Mouse (Mus musculus): Measurements from ENCODE around the gene Sult1c2. TPM values are rescaled to one million over a fixed set of nuclear protein-coding genes. Genes with fewer than 3 reads are reported as not detected.
"Not testable (repeated sequence)": the region's sequence is repeated elsewhere in the genome, so short reads cannot be mapped to it uniquely, and the experiment has no call there.

Gene Sult1c2
- polyA plus RNA-seq (2015; fragmentation: Nextera tagmentation; extraction: Ambion mirVana), result not detected in 2 replicates

DNA sequence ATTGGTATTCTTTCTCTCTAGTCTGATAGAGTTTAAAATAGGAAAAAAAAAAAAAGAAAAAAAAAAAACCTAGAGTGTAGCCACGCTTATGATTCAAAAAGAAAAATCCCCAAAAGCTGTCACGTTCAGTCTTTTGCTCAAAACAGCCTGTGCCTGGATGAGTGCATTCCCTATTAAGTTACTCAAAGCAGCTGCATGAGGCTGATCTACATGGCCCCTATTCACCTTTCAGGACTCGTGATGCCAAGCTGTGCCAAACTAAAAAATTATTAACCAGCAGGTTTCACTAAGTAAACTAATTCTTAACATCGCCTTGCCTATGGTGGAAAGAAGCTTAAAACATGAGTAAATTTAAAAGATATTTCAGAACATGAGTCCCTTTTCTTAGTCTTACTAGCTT lies at the start of gene Sult1c2:
TSS of gene Sult1c2 (minus strand) at position 134 of the 400 bp plus-strand sequence.
- Histone ChIP-seq H3K4me1 (no peaks in the 10 kb centered on the region), H3K4me3 (no peak within 1 kb of the TSS), H3K4me2 (no peak within 1 kb of the TSS), H3K36me3 (ENCODE audit: poor library complexity, severe bottlenecking) (no peaks in the 10 kb centered on the region), H3K27ac (no peak within 1 kb of the TSS), H3K9ac (no peak within 1 kb of the TSS), H3K9me3 (replicated peaks) (no peaks in the 10 kb centered on the region), H3K27me3 (no peaks in the 10 kb centered on the region)
- no peak for ATAC-seq
- 83% methylated on average over 4 of the region's 4 CpGs for WGBS

DNA sequence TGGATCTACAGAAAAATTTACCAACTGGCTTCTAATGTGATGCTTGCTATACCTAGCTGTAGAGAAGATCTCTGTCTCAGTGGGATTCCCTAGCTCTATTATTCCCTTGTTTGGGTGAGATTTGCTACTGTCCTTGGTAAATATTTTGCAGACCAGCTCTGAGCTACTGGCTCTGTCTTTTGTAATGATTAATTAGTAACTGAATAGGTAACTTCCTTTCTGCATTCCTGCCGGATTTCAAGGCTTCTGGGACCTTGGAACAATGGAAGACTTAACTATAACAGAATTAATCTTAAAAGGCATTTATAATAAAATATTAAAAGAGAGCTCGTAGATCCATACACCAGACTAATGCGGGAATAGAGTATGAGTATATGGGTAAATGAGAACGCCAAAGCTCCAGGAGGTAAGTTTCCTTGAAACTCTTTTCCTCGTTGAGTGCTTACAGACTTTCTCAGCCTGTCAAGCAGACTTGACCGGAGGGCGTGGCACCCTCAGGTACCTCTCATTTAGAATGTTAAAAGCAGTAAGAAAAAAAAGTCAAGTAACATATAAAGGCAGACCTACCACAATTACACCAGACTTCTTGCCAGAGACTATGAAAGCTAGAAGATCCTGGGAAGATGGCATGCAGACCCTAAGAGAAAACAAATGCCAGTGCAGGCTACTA lies 33.0 kb upstream of the Sult1c2 start:
- not testable (repeated sequence) for H3K9ac ChIP-seq; H3K4me3 ChIP-seq; H3K4me2 ChIP-seq; H3K27me3 ChIP-seq; ATAC-seq; H3K9me3 ChIP-seq (replicated peaks); H3K4me1 ChIP-seq; H3K36me3 ChIP-seq (ENCODE audit: poor library complexity, severe bottlenecking); H3K27ac ChIP-seq
- WGBS, result 86% methylated on average over 7 of the region's 7 CpGs

DNA sequence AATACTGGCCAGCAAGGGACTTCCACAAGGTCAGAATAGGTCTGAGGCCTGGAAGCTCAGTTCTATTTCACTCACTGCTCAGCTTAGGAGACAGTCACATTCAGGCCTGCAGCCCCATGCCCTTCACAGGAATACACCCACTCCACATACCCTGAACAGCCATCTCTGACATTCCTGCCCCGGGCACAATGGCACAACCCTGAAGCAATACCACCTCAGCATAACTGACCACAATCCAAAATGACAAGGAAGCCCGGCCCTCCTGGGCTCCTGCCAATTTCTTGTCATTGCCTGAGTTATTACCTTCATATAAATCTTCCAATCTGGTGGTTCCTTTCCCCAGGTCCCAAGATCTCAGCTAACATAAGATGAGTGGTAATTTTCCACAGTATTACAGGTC lies 28.3 kb upstream of the Sult1c2 start:
- H3K4me1 ChIP-seq, result no peaks in the 10 kb centered on the region
- H3K4me3 ChIP-seq, result no peak overlapping the region
- no peaks in the 10 kb centered on the region for H3K36me3 ChIP-seq (ENCODE audit: poor library complexity, severe bottlenecking)
- H3K9ac ChIP-seq, result no peak overlapping the region
- H3K27ac ChIP-seq, result no peak overlapping the region
- whole genome bisulfite sequencing, result 89% methylated on average over 2 of the region's 2 CpGs
- H3K4me2 ChIP-seq, result no peak overlapping the region
- H3K27me3 ChIP-seq, result no peaks in the 10 kb centered on the region
- 0 out of 2 replicates have a peak, but pooled peaks cover 2% of the 10 kb centered on the region for H3K9me3 ChIP-seq (replicated peaks)
- ATAC-seq, result no peak

DNA sequence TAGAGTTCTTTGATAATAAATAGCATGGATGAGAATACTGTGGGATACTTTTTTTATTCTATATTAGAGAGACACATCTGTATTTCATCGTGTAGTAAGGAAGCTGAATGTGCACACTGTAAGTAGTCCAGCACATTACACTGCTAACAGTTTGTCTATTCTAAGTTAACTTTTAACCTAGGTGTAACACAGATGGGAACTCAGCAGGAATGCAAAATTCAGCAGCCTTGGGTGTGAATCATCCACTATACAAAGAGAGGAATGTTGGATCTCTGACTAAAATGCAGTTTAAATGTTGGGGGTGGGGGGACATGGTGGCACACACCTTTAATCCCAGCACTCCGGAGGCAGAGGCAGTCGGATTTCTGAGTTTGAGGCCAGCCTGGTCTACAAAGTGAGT lies 26.1 kb upstream of the Sult1c2 start:
- no peaks in the 10 kb centered on the region for H3K36me3 ChIP-seq (ENCODE audit: poor library complexity, severe bottlenecking)
- no peaks in the 10 kb centered on the region for H3K4me1 ChIP-seq
- no peak overlapping the region for H3K9ac ChIP-seq
- H3K4me2 ChIP-seq, result no peak overlapping the region
- H3K27me3 ChIP-seq, result no peaks in the 10 kb centered on the region
- no peak overlapping the region for H3K27ac ChIP-seq
- no peaks in the 10 kb centered on the region for H3K9me3 ChIP-seq (replicated peaks)
- no peak for ATAC-seq
- 83% methylated on average over 3 of the region's 3 CpGs for WGBS
- no peak overlapping the region for H3K4me3 ChIP-seq

DNA sequence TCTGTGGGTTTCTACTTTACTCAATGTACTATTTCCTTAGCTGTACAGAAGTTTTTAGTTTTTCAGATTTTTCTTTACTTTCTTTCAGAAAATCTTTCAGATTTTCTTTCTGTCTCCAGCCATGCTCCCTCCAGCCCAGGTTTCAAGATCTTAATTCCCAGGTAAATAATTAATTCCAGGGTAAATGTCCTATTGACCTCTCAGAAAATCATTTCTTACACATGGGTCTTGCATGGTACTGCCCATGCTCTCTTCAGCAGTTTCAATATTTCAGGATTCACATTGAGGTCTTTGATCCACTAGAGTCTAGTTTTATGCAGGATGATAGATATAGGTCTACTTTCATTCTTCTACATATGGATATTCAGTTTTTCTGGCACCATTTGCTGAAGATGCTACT lies 23.8 kb upstream of the Sult1c2 start:
- H3K27me3 ChIP-seq, result no peaks in the 10 kb centered on the region
- no peak overlapping the region for H3K4me3 ChIP-seq
- no peaks in the 10 kb centered on the region for H3K36me3 ChIP-seq (ENCODE audit: poor library complexity, severe bottlenecking)
- H3K4me1 ChIP-seq, result no peaks in the 10 kb centered on the region
- no peak overlapping the region for H3K4me2 ChIP-seq
- ATAC-seq, result no peak
- H3K27ac ChIP-seq, result no peak overlapping the region
- H3K9ac ChIP-seq, result no peak overlapping the region
- H3K9me3 ChIP-seq (replicated peaks), result no peaks in the 10 kb centered on the region

DNA sequence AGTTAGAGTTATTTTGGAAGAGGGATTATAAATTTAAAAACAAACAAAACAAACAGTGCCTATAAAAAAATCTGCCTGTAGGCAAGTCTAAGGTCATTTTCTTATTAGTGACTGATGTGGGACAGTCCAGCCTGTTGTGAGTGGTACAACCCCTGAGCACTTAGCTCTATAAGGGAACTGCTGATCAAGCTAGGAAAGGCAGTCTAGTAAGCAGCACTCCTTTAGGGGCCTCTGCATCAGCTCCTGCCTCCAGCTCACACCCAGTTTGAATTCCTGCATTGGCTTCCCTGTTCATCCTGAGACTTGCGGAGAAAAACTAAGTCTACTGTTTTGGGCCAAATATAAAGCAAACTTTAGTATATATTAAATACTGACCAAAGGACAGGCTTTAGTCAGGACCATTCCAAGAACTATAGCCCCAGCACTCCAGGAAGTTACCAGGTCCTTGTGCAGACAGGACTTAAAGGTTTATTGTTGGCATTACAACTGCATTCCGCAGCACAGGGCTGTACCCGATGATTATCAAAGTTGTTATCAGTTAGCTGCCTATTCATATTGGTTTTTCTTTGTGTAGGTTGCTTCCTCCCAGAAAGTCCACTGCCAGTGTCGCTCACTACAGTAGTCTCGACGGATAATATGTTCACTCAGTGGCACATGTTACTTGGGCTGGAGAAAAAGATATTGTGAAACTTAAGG lies 19.3 kb upstream of the Sult1c2 start:
- 92% methylated on average over 6 of the region's 6 CpGs for WGBS

DNA sequence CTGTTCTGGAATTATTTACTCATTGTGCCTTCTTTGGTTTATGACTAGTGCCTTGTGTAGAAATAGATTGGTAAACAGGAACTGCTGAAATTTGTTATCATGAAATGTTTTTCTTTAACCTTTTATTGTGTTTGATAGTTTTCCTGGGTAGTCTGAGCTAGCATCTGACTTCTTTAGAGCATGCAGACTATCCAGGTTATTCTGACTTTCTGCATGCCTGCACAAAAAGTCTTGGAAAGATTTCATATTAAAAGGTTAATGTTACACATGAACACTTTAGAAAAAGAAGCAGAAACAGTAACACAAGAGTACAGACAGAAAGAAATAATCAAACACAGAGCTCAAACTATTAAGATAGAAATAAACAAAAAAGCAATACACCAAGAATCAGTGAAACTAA lies 14.4 kb upstream of the Sult1c2 start:
- H3K4me1 ChIP-seq, result no peaks in the 10 kb centered on the region
- ATAC-seq, result no peak
- H3K4me3 ChIP-seq, result no peak overlapping the region
- no peak overlapping the region for H3K4me2 ChIP-seq
- no peaks in the 10 kb centered on the region for H3K9me3 ChIP-seq (replicated peaks)
- no peaks in the 10 kb centered on the region for H3K36me3 ChIP-seq (ENCODE audit: poor library complexity, severe bottlenecking)
- H3K27me3 ChIP-seq, result no peaks in the 10 kb centered on the region
- H3K9ac ChIP-seq, result no peak overlapping the region
- H3K27ac ChIP-seq, result no peak overlapping the region

More for the DNA sequence above, 19.3 kb upstream of the Sult1c2 start:
- Histone ChIP-seq H3K9ac (no peak overlapping the region), H3K4me2 (no peak overlapping the region), H3K27ac (no peak overlapping the region), H3K27me3 (no peaks in the 10 kb centered on the region), H3K4me1 (no peaks in the 10 kb centered on the region), H3K4me3 (no peak overlapping the region), H3K9me3 (replicated peaks) (no peaks in the 10 kb centered on the region), H3K36me3 (ENCODE audit: poor library complexity, severe bottlenecking) (no peaks in the 10 kb centered on the region)
- ATAC-seq, result no peak

DNA sequence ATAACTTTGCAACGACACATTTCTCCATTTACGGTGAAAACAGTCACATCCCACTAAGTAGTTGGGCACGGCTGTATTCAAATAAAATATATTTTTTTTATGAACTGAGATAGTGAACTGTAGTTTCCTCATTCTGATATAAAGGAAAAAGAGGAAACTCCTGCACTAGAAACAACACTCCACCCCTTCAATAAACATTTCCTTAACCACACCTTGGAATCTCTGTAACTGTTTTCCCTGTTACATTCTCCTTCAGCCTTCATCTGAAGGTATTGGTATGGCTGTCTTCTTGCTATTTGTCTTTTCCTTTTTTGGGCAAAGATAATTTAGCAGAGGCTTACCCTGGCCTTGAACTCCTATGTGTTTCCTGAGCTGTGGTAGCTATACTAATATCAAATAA lies 8.9 kb upstream of the Sult1c2 start:
- H3K27ac ChIP-seq, result no peak overlapping the region
- no peak overlapping the region for H3K4me2 ChIP-seq
- H3K9me3 ChIP-seq (replicated peaks), result no peaks in the 10 kb centered on the region
- WGBS, result 88% methylated on average over 3 of the region's 3 CpGs
- no peaks in the 10 kb centered on the region for H3K36me3 ChIP-seq (ENCODE audit: poor library complexity, severe bottlenecking)
- H3K9ac ChIP-seq, result no peak overlapping the region
- no peaks in the 10 kb centered on the region for H3K27me3 ChIP-seq
- no peak for ATAC-seq
- no peaks in the 10 kb centered on the region for H3K4me1 ChIP-seq
- H3K4me3 ChIP-seq, result no peak overlapping the region

DNA sequence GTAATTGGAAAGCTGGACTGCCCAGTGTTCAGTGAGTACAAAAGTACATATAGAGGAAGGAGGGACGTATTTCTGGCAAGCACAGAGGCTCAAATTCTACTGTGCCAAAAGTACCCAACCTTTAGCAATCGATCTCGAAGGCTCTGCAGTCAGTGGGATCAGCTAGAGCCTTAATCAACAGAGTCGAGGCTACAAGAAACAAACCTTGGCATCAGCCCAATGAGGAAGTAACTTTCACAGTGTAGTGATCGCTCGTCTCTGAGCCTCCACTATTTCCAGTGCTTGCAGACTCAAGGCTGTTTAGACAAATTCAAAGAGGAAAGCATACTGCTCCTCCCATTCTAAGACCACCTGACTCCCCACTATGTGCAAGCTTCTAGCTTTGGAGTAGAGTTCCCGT lies 343 bp downstream of the Sult1c2 start:
- no peak for ATAC-seq
- no peaks in the 10 kb centered on the region for H3K9me3 ChIP-seq (replicated peaks)
- 83% methylated on average over 7 of the region's 7 CpGs for WGBS

DNA sequence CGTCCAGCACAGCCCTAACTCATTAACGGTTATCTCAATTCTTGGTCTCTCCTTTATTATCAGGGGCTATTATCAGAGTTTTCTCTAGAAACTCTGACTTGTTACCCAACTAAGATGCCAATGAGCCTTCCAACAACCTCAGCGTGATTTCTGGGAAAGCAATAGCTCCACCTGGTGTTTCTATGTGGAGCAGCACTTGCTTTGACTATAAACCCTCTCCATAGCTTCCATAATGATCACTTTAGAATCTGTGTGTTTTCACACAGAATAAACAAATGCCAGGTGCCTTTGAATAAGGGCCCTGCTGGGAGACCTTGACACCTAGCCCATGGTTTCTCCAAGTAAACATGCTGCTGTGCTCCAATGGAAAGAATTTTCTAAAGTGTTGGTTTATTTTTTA lies 12.8 kb downstream of the Sult1c2 start:
- H3K9ac ChIP-seq, result no peak overlapping the region
- no peaks in the 10 kb centered on the region for H3K4me1 ChIP-seq
- no peak for ATAC-seq
- H3K27me3 ChIP-seq, result no peaks in the 10 kb centered on the region
- 57% methylated on average over 3 of the region's 3 CpGs for WGBS
- H3K36me3 ChIP-seq (ENCODE audit: poor library complexity, severe bottlenecking), result no peaks in the 10 kb centered on the region
- no peak overlapping the region for H3K4me2 ChIP-seq
- H3K9me3 ChIP-seq (replicated peaks), result 0 out of 2 replicates have a peak, but pooled peaks cover 7% of the 10 kb centered on the region
- H3K4me3 ChIP-seq, result no peak overlapping the region
- H3K27ac ChIP-seq, result no peak overlapping the region

More for the DNA sequence above, 343 bp downstream of the Sult1c2 start:
- Histone ChIP-seq H3K9ac (no peak overlapping the region), H3K27me3 (no peaks in the 10 kb centered on the region), H3K36me3 (ENCODE audit: poor library complexity, severe bottlenecking) (no peaks in the 10 kb centered on the region), H3K4me2 (no peak overlapping the region), H3K4me1 (no peaks in the 10 kb centered on the region), H3K4me3 (no peak overlapping the region), H3K27ac (no peak overlapping the region)

DNA sequence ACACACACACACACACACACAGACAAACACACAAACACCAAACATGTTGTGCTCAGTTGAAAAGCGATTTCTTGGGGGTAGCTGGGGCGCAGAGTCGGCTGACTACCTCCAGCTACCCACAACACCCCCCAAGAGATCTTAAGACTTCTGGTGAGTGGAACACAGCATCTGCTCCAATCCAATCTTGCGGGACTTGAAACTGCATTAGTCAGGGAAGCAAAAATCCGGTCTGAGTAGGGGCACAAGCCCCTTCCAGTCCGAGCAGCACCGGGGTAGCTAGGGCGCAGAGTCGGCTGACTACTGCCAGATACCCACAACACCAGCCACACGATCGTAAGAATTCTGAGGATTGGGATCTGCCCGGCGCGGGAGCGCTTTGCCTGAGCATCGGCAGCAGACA lies 42.2 kb downstream of the Sult1c2 start:
- not testable (repeated sequence) for H3K9me3 ChIP-seq (replicated peaks); H3K4me2 ChIP-seq
- WGBS, result 90% methylated on average over 16 of the region's 16 CpGs

DNA sequence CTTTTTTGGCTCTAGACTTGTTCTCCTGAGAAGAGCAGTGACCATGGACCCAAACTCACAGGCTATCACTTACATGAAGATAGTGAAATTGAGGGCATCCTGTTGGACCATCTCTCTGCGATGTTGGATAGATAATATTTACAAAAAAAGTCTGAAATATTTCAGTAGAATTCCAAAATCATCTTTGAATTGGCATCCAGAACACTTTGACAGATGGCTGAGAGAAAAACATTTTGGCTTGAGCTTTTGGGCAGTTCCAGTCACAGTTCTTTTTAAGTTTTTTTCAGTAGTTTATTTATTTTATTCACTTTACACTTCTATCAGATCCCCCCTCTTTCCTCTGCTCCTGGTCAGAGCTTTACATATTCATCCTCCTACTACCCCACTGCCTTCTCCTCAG lies 62.8 kb downstream of the Sult1c2 start:
- no peak for ATAC-seq
- H3K36me3 ChIP-seq (ENCODE audit: poor library complexity, severe bottlenecking), result no peaks in the 10 kb centered on the region
- H3K27me3 ChIP-seq, result no peaks in the 10 kb centered on the region
- 77% methylated on average over 1 of the region's 1 CpGs for WGBS
- H3K4me3 ChIP-seq, result no peak overlapping the region
- H3K9me3 ChIP-seq (replicated peaks), result no peaks in the 10 kb centered on the region
- H3K4me1 ChIP-seq, result no peaks in the 10 kb centered on the region
- no peak overlapping the region for H3K27ac ChIP-seq
- no peak overlapping the region for H3K9ac ChIP-seq
- no peak overlapping the region for H3K4me2 ChIP-seq

More for the DNA sequence above, 42.2 kb downstream of the Sult1c2 start:
- H3K4me1 ChIP-seq; H3K27me3 ChIP-seq; ATAC-seq; H3K36me3 ChIP-seq (ENCODE audit: poor library complexity, severe bottlenecking); H3K9ac ChIP-seq; H3K27ac ChIP-seq; H3K4me3 ChIP-seq: not testable (repeated sequence)

Data from forebrain, embryonic 13.5 days (tissue).